ENCODE assay signal across 9 mouse cellular contexts in the genomic region with DNA sequence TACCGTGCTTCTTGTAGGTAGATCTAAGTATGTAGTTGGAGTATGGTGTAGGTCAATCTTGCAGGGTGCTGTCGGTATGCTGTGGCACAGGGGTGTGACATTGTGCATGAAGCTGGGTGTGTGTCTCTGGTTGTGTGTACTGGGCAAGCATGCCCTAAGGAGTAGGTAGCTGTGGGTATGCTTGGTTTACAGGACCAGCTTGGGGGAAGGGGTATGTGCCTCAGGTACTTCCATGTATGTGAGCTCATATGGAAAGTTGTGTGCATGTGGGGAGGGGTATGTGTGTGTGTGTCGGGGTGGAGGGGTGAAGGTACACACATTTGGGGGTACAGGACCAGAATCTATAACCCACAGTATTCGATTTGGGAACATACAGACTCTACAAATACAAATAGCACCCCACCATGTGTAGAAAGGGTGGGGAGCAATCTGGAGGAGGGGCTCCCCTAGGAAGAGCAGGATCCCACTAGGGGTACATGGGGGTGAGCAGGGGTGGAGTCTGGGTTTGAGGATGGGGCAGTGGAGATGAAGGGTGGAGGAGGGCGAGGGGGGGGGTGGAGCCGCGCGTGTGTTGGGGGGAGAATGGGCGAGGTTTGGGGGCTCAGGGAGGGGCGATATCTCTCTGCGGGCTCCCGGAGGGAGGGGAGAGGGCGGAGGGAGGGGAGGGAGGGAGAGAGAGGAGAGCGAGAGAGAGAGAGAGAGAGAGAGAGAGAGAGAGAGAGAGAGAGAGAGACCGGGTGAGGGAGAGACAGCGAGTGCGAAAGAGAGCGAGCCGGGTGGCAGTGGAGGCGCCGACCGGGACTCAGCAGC. TPM values are rescaled to one million over a fixed set of nuclear protein-coding genes. Genes with fewer than 3 reads are reported as not detected.
DNase-seq lines count a peak whose midpoint lies in the region; ATAC-seq and TF ChIP-seq lines count a peak whose summit lies in the region.
"Had no signal": no experiment of that assay in that cellular context is flagged by ENCODE, and none has a peak within 500 bp of the region (broad histone marks: within the 10 kb centered on the region; RNA-seq: fewer than 3 reads in every experiment).

A gene (plus strand): TSS at position 779 of the 810 bp plus-strand sequence.

- peak within 1 kb of the TSS; percentile 22 for H3K4me2 ChIP-seq in CH12.LX (ENCODE audit: insufficient read depth, low read depth, poor library complexity, severe bottlenecking)
- H3K4me2 ChIP-seq in forebrain, embryonic 13.5 days, result peak within 1 kb of the TSS; percentile 94
- peak within 1 kb of the TSS; percentile 95 for H3K4me2 ChIP-seq in neural tube, embryonic 12.5 days (replicated peaks)

- no peak for TF ChIP-seq CTCF in heart, adult 2 months (IDR thresholded peaks at IDR 0.05)
- no peak for TF ChIP-seq CTCF in CH12.LX (conservative IDR thresholded peaks at IDR 0.05 in 1 of 2, IDR thresholded peaks at IDR 0.05 in 1 of 2; ENCODE audit: low read depth in 2 of 2, low read length in 2 of 2)

- peak within 1 kb of the TSS; percentile 41 for H3K4me3 ChIP-seq in heart, adult 2 months
- H3K4me3 ChIP-seq in CH12.LX (replicated peaks in 1 of 3; ENCODE audit: low read depth in 2 of 3, low read length in 2 of 3, poor library complexity in 1 of 3), result peak within 1 kb of the TSS in 1 of 3 experiments; percentile 17
- H3K4me3 ChIP-seq in forebrain, embryonic 13.5 days, result peak within 1 kb of the TSS; percentile 59
- H3K4me3 ChIP-seq in neural tube, embryonic 12.5 days, result peak within 1 kb of the TSS; percentile 57

- H3K9me3 ChIP-seq in CH12.LX (replicated peaks; ENCODE audit: low read length), result no peaks in the 10 kb centered on the region
- H3K9me3 ChIP-seq in forebrain, embryonic 13.5 days (replicated peaks), result no peaks in the 10 kb centered on the region
- H3K9me3 ChIP-seq in neural tube, embryonic 12.5 days, result no peaks in the 10 kb centered on the region
- H3K9me3 ChIP-seq: G1E had no signal

- TF ChIP-seq POLR2A in heart, adult 2 months (IDR thresholded peaks at IDR 0.05; ENCODE audit: insufficient read depth, low read depth, low read length), result no peak
- no peak for TF ChIP-seq POLR2A in CH12.LX (IDR thresholded peaks at IDR 0.05; ENCODE audit: low read depth, low read length)

- intact Hi-C loops in heart, adult 2 months (cut with DNase I), result loop anchor here (5.0 to 10.0 kb wide), 4 partner anchors 47 to 158 kb away; a partner anchor contains a TSS
- intact Hi-C loops in heart, postnatal 25 days (cut with DNase I), result no loop called here
- intact Hi-C loops in left cerebral cortex, postnatal 14 days (cut with DNase I), result no loop called here

- in situ Hi-C loops in CH12.LX (cut with MboI; ENCODE audit: low pct_ligation_motif_present, low pct_unique_long_range_greater_than_20kb, low sequenced_read_pairs), result no loop called here

- peaks cover 9% of the 10 kb centered on the region for H3K27me3 ChIP-seq in heart, adult 2 months (ENCODE audit: control insufficient read depth, insufficient read depth, low read length)
- H3K27me3 ChIP-seq in CH12.LX (replicated peaks), result peaks cover 75% of the 10 kb centered on the region
- no peaks in the 10 kb centered on the region for H3K27me3 ChIP-seq in forebrain, embryonic 13.5 days
- H3K27me3 ChIP-seq in neural tube, embryonic 12.5 days (replicated peaks), result peaks cover 15% of the 10 kb centered on the region

- H3K36me3 ChIP-seq in heart, adult 2 months (ENCODE audit: control insufficient read depth, insufficient read depth, low read length), result no peaks in the 10 kb centered on the region
- H3K36me3 ChIP-seq in CH12.LX (replicated peaks in 1 of 2; ENCODE audit: control insufficient read depth in 1 of 2, insufficient read depth in 1 of 2, low read length in 1 of 2), result no peaks in the 10 kb centered on the region
- peaks cover 17% of the 10 kb centered on the region for H3K36me3 ChIP-seq in forebrain, embryonic 13.5 days (ENCODE audit: poor library complexity, severe bottlenecking)
- peaks cover 6% of the 10 kb centered on the region; the same call in 1 of the 2 replicates for H3K36me3 ChIP-seq in neural tube, embryonic 12.5 days
- H3K36me3 ChIP-seq: G1E had no signal

- no peaks in the 10 kb centered on the region for H3K4me1 ChIP-seq in heart, adult 2 months (ENCODE audit: control insufficient read depth, insufficient read depth, low read length)
- H3K4me1 ChIP-seq in CH12.LX (ENCODE audit: control insufficient read depth in 1 of 2, insufficient read depth in 2 of 2), result peaks cover 21 to 42% of the 10 kb centered on the region in 2 experiments
- H3K4me1 ChIP-seq in forebrain, embryonic 13.5 days, result peaks cover 28% of the 10 kb centered on the region
- peaks cover 37% of the 10 kb centered on the region for H3K4me1 ChIP-seq in neural tube, embryonic 12.5 days

- no peak within 1 kb of the TSS for H3K27ac ChIP-seq in heart, adult 2 months
- no peak within 1 kb of the TSS for H3K27ac ChIP-seq in CH12.LX (ENCODE audit: insufficient read depth, low read depth)
- H3K27ac ChIP-seq in forebrain, embryonic 13.5 days, result peak within 1 kb of the TSS; percentile 57
- H3K27ac ChIP-seq in neural tube, embryonic 12.5 days, result peak within 1 kb of the TSS; percentile 57

- dilution Hi-C loops in CH12.LX (cut with MboI; ENCODE audit: extremely low pct_ligation_motif_present, extremely low pct_unique_long_range_greater_than_20kb, low sequenced_read_pairs), result no loop called here

- no peak for DNase-seq in heart, adult 2 months
- DNase-seq in heart, postnatal 25 days (ENCODE audit: low spot score), result no peak
- DNase-seq in CH12.LX (ENCODE audit: extremely low read depth), result no peak
- no peak for DNase-seq in left cerebral cortex, postnatal 14 days (ENCODE audit: low spot score in 2 of 2)
- no peak for DNase-seq in urinary bladder, postnatal 4 days (ENCODE audit: low spot score in 2 of 2)
- no peak for DNase-seq in ovary, postnatal 36 days (ENCODE audit: low spot score)

- TF ChIP-seq RAD21 in CH12.LX (IDR thresholded peaks at IDR 0.05; ENCODE audit: low read depth, low read length), result no peak

- no peak for ATAC-seq in forebrain, embryonic 13.5 days
- no peak for ATAC-seq in neural tube, embryonic 12.5 days (ENCODE audit: low FRiP score, low read depth)

- no peak for TF ChIP-seq EP300 in heart, adult 2 months (IDR thresholded peaks at IDR 0.05; ENCODE audit: insufficient read depth, low read depth, low read length)
- TF ChIP-seq EP300 in CH12.LX (IDR thresholded peaks at IDR 0.05; ENCODE audit: low read length), result no peak

- peak within 1 kb of the TSS; percentile 45 for H3K9ac ChIP-seq in heart, adult 2 months (ENCODE audit: low read depth, low read length)
- no peak within 1 kb of the TSS for H3K9ac ChIP-seq in CH12.LX (ENCODE audit: insufficient read depth, low read depth)
- H3K9ac ChIP-seq in forebrain, embryonic 13.5 days, result peak within 1 kb of the TSS; percentile 81
- peak within 1 kb of the TSS; percentile 73 for H3K9ac ChIP-seq in neural tube, embryonic 12.5 days

- no peaks in the 10 kb centered on the region for H3K79me2 ChIP-seq in heart, adult 2 months (replicated peaks; ENCODE audit: control insufficient read depth, insufficient read depth, low read length)
- no peaks in the 10 kb centered on the region for H3K79me2 ChIP-seq in CH12.LX (replicated peaks; ENCODE audit: control insufficient read depth, extremely low read depth, insufficient read depth, poor library complexity, severe bottlenecking)

- WGBS in heart, adult 2 months, result 21% methylated on average over 13 of the region's 22 CpGs
- 20% methylated on average over 14 of the region's 22 CpGs for WGBS in forebrain, embryonic 13.5 days
- whole genome bisulfite sequencing in neural tube, embryonic 12.5 days, result 12% methylated on average over 18 of the region's 22 CpGs

TF ChIP-seq in CH12.LX, 34 proteins besides CTCF, POLR2A, EP300 and RAD21:
- TF ChIP-seq CHD1 (IDR thresholded peaks at IDR 0.05; ENCODE audit: low read depth, low read length) (no peak), KAT2A (IDR thresholded peaks at IDR 0.05; ENCODE audit: insufficient replicate concordance, low read length) (no peak), JUND (conservative IDR thresholded peaks at IDR 0.05; ENCODE audit: low read depth, low read length) (no peak), POLR2AphosphoS2 (IDR thresholded peaks at IDR 0.05; ENCODE audit: low read depth, low read length) (no peak), PAX5 (IDR thresholded peaks at IDR 0.05; ENCODE audit: low read length) (no peak), USF1 (IDR thresholded peaks at IDR 0.05; ENCODE audit: low read depth, low read length) (no peak), ZNF384 (IDR thresholded peaks at IDR 0.05; ENCODE audit: low read depth, low read length) (no peak), ZKSCAN1 (IDR thresholded peaks at IDR 0.05; ENCODE audit: borderline replicate concordance, low read depth, low read length) (no peak), TBP (conservative IDR thresholded peaks at IDR 0.05; ENCODE audit: low read depth, low read length) (no peak)

RNA-seq across cellular contexts. Expression of the gene that starts here (rescaled TPM):
- total RNA-seq in heart, adult 2 months (2021), result 1 to 10 TPM; 1.2 to 2.3 TPM
- polyA plus RNA-seq in heart, adult 2 months (2012; rRNA removed), result 0.94 and 1.1 TPM in 2 replicates
- 1 to 10 TPM; 1.6 to 2.0 TPM for total RNA-seq in heart, postnatal 25 days (2021)
- total RNA-seq in CH12.LX (2012; rRNA removed) (under 0.01 and 0.04 TPM in 2 replicates), CH12.LX (2014; rRNA removed) (not detected in 2 replicates)
- 0.07 and 0.12 TPM in 2 replicates for polyA plus RNA-seq in CH12.LX (2012; ENCODE audit: insufficient read length, low read depth)
- 13.2 and 15.1 TPM in 2 replicates for polyA plus RNA-seq in forebrain, embryonic 13.5 days (2015; fragmentation: Nextera tagmentation; extraction: Ambion mirVana)
- total RNA-seq in left cerebral cortex, postnatal 14 days (2021), result 100 to 1,000 TPM; 512 to 537 TPM
- polyA plus RNA-seq in neural tube, embryonic 12.5 days (2016; fragmentation: Nextera tagmentation; extraction: Ambion mirVana), result 12.6 and 14.4 TPM in 2 replicates

Comparison
In these comparisons a context has a peak if more than half of its experiments do, and no peak if none do; other contexts are left out.
1. RNA of the gene that starts here (total RNA-seq): 512 to 537 TPM in left cerebral cortex, postnatal 14 days; 1.2 to 2.3 TPM in heart, adult 2 months, 1.6 to 2.0 TPM in heart, postnatal 25 days and under 0.01 to 0.04 TPM in CH12.LX; every median in the first group is over 100 times any median in the second.
2. H3K27ac ChIP-seq: peak in forebrain, embryonic 13.5 days (single experiment) and neural tube, embryonic 12.5 days (single experiment); none in heart, adult 2 months (single experiment) and CH12.LX (single experiment).
3. H3K4me2 ChIP-seq: peak in every context shown above with its lines; median percentile 95 in neural tube, embryonic 12.5 days; 94 in forebrain, embryonic 13.5 days; 22 in CH12.LX.